Mouse (Mus musculus) left cerebral cortex, postnatal 36 days (tissue): ENCODE data around the gene Adamtsl1. TPM values are rescaled to one million over a fixed set of nuclear protein-coding genes. Genes with fewer than 3 reads are reported as not detected.

Experiments used
- DNase-seq, 2 experiments: peaks; one replicate each; pipeline ENCODE4 v3.0.0; 2021 to 2022; ENCODE audit warnings: low spot score in 2 of 2, mixed read lengths in 1 of 2
- intact Hi-C: fragments of 180-260 bp; cut with DNase I; formaldehyde crosslinking; loops from one replicate; pipeline ENCODE4 v1.15.1; 2025
- total RNA-seq, 2 experiments: library from RNA; stranded (reverse); gene quantifications; 2 replicates each; pipeline ENCODE4 v1.2.3; 2021

Adamtsl1 gene
- total RNA-seq, 2 experiments from 2014 or later: 4.3 to 4.5 TPM

GRCm38 (mm10) chr4:86410946-86411345 lies 897.0 kb downstream of the Adamtsl1 start:
- intact Hi-C loops: no loop called here
- no peak for DNase-seq

GRCm38 (mm10) chr4:86413388-86413787 lies 899.4 kb downstream of the Adamtsl1 start:
- intact Hi-C loops: no loop called here
- DNase-seq: no peak

GRCm38 (mm10) chr4:86416401-86417025 lies 902.5 kb downstream of the Adamtsl1 start:
- intact Hi-C loops: no loop called here
- no peak for DNase-seq

- no peak for DNase-seq
- intact Hi-C loops: no loop called here
Measured at GRCm38 (mm10) chr4:86422586-86422985, 908.6 kb downstream of the Adamtsl1 start.

- intact Hi-C loops: no loop called here
Measured at GRCm38 (mm10) chr4:86425581-86425980, 911.6 kb downstream of the Adamtsl1 start.

GRCm38 (mm10) chr4:86426549-86426948 lies 912.6 kb downstream of the Adamtsl1 start:
- intact Hi-C loops: no loop called here
- DNase-seq: no peak

More at GRCm38 (mm10) chr4:86425581-86425980, 911.6 kb downstream of the Adamtsl1 start:
- no peak for DNase-seq

GRCm38 (mm10) chr4:86427312-86427711 lies 913.3 kb downstream of the Adamtsl1 start:
- intact Hi-C loops: no loop called here
- no peak for DNase-seq

GRCm38 (mm10) chr4:86428091-86428745 lies 914.2 kb downstream of the Adamtsl1 start:
- intact Hi-C loops: no loop called here
- DNase-seq: no peak

GRCm38 (mm10) chr4:86435631-86436030 lies 921.7 kb downstream of the Adamtsl1 start:
- intact Hi-C loops: no loop called here
- no peak for DNase-seq

- intact Hi-C loops: no loop called here
- no peak for DNase-seq
Measured at GRCm38 (mm10) chr4:86436336-86436735, 922.4 kb downstream of the Adamtsl1 start.

GRCm38 (mm10) chr4:86450468-86450867 lies 936.5 kb downstream of the Adamtsl1 start:
- intact Hi-C loops: no loop called here
- DNase-seq: no peak

GRCm38 (mm10) chr4:86464808-86465207 lies 950.8 kb downstream of the Adamtsl1 start:
- intact Hi-C loops: no loop called here
- DNase-seq: no peak
